Mouse (Mus musculus) E14TG2a.4 (cell line): Measurements from ENCODE around the gene Adam1a.

Experiments
- CTCF ChIP-seq: conservative IDR thresholded peaks from 2 replicates; pipeline ENCODE4 v1.5.1; 2014; ENCODE audit warnings: low read length
- NANOG ChIP-seq: IDR thresholded peaks from 2 replicates; pipeline ENCODE4 v1.6.1; 2014; ENCODE audit warnings: borderline replicate concordance, low read length, mixed read lengths
- POU5F1 ChIP-seq: IDR thresholded peaks from 2 replicates; pipeline ENCODE4 v1.6.1; 2014; ENCODE audit warnings: low read length, borderline replicate concordance

- TF ChIP-seq CTCF (no peak), POU5F1 (no peak), NANOG (no peak)
These were observed 1.8 kb upstream of the Adam1a start for GRCm38 (mm10) chr5:121547084-121547483.
